Mouse (Mus musculus) bone marrow macrophage, adult 2 months (primary cell): ENCODE results near the gene Slc25a36. TPM values are rescaled to one million over a fixed set of nuclear protein-coding genes. Genes with fewer than 3 reads are reported as not detected.

Experiments used
- H3K27ac ChIP-seq: 2 replicates; pipeline ENCODE4 v1.5.1; 2012; ENCODE audit warnings: low read depth, low read length; ENCODE audit not compliant: insufficient read depth
- H3K4me1 ChIP-seq: 2 replicates; pipeline ENCODE4 v1.6.1; 2012; ENCODE audit warnings: low read length; ENCODE audit not compliant: control insufficient read depth, insufficient read depth
- H3K4me3 ChIP-seq: 2 replicates; pipeline ENCODE4 v1.5.1; 2012; ENCODE audit warnings: mild to moderate bottlenecking, low read length, moderate library complexity; ENCODE audit not compliant: insufficient read depth
- CTCF ChIP-seq: IDR thresholded peaks from 2 replicates; pipeline ENCODE4 v1.5.1; 2012; ENCODE audit warnings: low read depth, mild to moderate bottlenecking, low read length, moderate library complexity
- POLR2A ChIP-seq: IDR thresholded peaks from 2 replicates; pipeline ENCODE4 v1.6.1; 2012; ENCODE audit warnings: mild to moderate bottlenecking, low read depth, low read length, borderline replicate concordance
- polyA plus RNA-seq: library from polyadenylated mRNA; stranded (reverse); fragments of >200 nt; gene quantifications from 2 replicates; pipeline ENCODE4 v1.2.4, GENCODE M21; 2012; ENCODE audit not compliant: missing spikeins, insufficient read depth, insufficient read length

Slc25a36 gene
- polyA plus RNA-seq: 116 and 128 TPM in 2 replicates

DNA sequence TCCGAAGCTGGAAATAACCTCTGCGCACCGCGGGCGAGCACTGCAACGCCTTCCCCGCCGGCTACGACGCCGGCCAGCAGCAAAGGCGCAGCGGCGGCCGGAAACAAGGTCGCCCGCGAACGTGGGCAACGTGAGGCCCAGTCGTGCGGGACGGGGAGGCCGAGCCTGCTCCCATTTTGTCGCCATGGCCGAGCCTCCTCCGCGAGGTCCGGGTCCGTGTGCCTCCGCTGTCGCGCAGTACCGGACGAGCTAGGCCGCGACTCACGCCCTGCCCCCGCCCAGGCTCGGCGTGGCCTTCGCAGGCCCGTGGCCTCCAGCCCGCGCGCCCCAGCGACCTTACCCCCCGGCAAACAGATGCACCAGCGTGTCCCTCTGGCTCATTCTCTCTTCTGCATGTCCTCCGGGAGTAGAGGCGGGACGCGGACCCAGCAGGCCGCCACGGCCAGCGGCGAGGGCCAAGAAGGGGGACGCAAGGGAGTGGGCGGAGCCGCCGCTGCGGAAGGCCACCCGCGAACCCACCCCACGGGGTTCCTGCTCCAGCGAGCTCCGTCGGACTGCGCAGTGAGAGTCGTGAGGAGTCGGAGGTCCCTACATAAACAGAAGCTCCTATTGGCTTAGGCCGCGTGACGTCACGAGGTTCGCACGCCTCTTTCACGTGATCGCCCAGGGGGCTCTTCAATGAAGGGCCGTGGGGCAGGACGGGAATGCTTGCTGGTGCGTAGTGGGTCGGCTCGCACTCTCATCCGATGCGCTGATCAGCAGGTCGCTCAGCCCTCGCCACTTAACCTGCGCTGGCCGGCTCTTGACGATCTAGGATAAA, at the start of gene Slc25a36:
TSS of gene Slc25a36 (minus strand) at position 587 of the 820 bp plus-strand sequence.
- Histone ChIP-seq H3K27ac (peak within 1 kb of the TSS; percentile 76), H3K4me3 (peak within 1 kb of the TSS; percentile 92), H3K4me1 (peaks cover 21% of the 10 kb centered on the region)
- TF ChIP-seq CTCF (no peak), POLR2A (no peak)

DNA sequence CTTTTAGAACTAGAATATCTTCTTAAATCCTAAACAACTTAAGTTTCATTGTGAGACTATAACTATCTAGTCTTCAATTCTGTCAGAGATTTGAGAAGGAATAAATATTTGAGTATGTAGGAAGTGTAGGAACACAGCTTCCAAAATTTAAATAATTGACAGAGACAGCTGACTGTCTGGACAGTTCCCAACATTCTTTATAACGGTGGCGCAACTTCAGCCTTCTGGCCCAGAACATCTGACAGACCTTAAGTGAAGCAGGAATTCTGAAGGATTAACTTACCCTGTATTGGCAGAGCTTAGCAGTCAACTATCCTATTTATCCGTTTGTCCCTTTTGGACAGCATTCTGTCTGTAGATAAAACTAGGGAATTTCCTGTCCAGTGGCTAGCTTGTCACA, 47.5 kb upstream of the Slc25a36 start:
- TF ChIP-seq POLR2A (no peak), CTCF (no peak)

DNA sequence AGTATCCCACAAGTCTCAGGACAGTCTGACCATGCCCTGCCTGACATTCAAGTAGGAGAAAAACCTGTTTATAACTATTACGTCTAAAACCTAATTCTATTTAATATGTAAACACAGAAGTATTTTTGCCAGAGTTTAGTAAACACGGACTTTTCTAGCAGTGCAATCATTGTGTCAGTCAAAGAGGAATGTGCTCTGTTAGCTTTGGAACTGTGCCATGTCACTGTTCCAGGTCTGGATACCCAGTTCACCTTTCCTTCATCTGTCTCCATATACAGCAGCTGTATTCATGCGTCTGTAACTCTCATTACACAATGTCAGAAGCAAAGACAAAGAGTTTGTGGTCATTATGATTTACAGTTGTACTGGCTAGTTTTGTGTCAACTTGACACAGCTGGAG, 45.0 kb upstream of the Slc25a36 start:
- no peak overlapping the region for H3K27ac ChIP-seq
- TF ChIP-seq CTCF (no peak), POLR2A (no peak)
- H3K4me1 ChIP-seq: no peaks in the 10 kb centered on the region; the same call in 1 of the 2 replicates
- no peak overlapping the region for H3K4me3 ChIP-seq

More for the DNA sequence above, 47.5 kb upstream of the Slc25a36 start:
- no peaks in the 10 kb centered on the region; the same call in 1 of the 2 replicates for H3K4me1 ChIP-seq
- no peak overlapping the region for H3K27ac ChIP-seq
- no peak overlapping the region for H3K4me3 ChIP-seq

DNA sequence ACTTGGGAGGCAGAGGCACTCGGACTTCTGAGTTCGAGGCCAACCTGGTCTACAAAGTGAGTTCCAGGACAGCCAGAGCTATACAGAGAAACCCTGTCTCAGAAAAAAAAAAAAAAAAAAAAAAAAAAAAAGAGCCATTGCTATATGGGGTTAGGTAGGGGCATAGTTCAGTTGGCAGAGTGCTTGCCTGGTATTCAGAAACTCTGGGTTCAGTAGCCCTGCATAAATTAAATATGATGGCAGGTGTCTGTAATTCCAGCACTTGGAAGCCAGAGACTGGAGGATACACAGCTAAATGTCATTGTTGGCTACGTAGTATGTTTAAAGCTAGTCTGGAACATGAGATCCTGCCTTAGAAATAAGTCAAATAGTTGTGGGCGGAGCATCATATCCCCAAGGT, 44.0 kb upstream of the Slc25a36 start:
- H3K4me1 ChIP-seq: no peaks in the 10 kb centered on the region; the same call in 1 of the 2 replicates
- H3K4me3 ChIP-seq: no peak overlapping the region
- TF ChIP-seq POLR2A (no peak), CTCF (no peak)
- H3K27ac ChIP-seq: no peak overlapping the region

DNA sequence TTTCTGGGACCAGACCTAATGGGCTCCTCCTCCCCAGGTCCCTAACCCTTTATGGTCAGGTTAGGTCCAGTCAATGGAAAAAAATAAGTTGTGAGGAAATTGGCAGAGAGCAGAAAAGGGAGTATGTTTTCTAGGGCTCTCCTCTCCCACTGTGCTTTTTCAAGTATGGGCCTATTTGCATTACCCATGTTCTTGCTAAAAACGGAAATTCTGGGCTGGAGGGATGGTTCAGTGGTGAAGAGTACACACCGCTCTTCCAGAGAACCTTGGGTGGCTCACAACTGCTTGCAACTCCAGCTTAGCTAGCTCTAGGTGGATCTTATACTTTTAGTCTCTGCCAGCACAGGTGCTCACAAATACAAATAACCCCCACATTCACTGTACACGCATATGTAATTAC, 42.0 kb upstream of the Slc25a36 start:
- Histone ChIP-seq H3K4me3 (no peak overlapping the region), H3K27ac (no peak overlapping the region), H3K4me1 (no peaks in the 10 kb centered on the region; the same call in 1 of the 2 replicates)
- TF ChIP-seq POLR2A: no peak
- TF ChIP-seq CTCF: no peak

DNA sequence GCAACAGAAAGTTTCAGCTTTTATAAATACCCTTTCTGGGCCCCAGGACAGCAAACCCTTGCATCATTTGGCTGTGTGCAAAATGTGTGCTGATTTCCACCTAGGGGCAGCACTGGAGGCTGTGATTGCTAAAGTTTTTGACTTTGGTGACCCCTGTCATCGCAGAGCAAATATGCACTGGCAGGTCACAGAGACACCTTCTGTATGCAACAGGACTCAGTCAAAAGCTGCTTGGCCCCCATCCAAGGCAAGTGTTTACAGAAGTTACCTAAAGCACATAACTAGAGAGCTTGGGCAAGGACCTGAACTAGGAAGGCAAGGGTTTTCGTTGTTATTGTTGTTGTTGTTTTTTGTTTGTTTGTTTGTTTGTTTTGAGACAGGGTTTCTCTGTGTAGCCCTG, 36.3 kb upstream of the Slc25a36 start:
- TF ChIP-seq CTCF (no peak), POLR2A (no peak)
- Histone ChIP-seq H3K4me3 (no peak overlapping the region), H3K27ac (no peak overlapping the region), H3K4me1 (no peaks in the 10 kb centered on the region)

DNA sequence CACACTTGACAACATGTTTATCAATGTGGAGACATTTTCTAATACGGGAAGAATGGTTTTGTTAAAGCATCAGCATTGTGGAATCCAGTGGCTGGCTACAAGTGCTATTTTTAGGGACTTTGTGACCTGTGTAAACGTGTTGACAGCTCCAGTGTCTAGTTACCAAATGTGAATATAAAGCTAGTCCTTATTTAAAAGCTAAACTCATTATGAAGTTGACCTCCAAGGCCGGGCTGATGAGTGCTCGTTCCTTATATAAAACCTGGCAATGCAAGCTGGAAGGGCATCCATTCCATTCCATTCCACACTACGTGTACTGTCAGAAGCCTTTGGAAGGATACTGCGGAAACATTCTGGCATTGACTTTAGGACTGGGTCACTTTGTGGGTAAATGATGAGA, 34.4 kb upstream of the Slc25a36 start:
- no peaks in the 10 kb centered on the region for H3K4me1 ChIP-seq
- H3K27ac ChIP-seq: no peak overlapping the region
- TF ChIP-seq POLR2A (no peak), CTCF (no peak)
- H3K4me3 ChIP-seq: no peak overlapping the region

DNA sequence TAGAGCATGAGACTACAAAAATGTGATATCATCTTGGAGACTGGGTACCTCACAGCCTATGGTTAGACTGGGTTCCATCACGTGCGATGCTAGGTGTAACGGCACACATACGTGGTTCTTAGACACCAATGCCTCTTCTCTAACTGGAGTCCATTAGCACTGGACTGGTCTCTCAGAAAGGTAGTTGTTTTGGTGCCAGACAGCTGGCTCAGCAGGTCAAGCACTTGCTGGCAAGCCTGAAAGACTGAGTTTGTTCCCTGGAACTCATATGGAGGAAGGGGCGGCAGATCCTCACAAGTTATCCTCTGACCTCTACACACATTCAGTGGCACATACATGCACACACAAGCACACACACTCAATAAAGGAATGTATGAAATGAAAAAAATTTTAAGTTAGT, 32.5 kb upstream of the Slc25a36 start:
- no peak for TF ChIP-seq CTCF
- no peak for TF ChIP-seq POLR2A
- Histone ChIP-seq H3K4me1 (no peaks in the 10 kb centered on the region), H3K4me3 (no peak overlapping the region), H3K27ac (no peak overlapping the region)

DNA sequence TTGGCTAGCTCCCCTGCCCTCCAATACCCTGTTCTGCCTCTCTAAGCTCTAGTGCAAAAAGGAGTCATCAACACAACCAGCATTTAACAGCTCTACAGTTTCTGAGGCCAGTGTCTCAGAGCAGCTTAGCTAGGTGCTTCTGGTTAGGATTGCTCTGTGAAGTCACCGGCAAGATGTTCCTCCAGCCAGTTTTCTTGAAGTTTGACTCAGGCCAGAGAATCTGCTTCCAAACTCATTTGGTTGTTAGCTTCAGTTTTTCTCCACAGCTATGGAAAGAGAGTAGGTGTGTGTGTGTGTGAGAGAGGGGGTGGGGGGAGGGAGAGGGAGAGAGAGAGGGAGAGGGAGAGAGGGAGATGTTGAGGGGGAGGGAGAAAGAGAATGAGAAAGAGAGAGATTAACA, 31.6 kb upstream of the Slc25a36 start:
- H3K4me3 ChIP-seq: no peak overlapping the region
- TF ChIP-seq CTCF (no peak), POLR2A (no peak)
- no peak overlapping the region for H3K27ac ChIP-seq
- peaks cover 1% of the 10 kb centered on the region; the same call in 1 of the 2 replicates for H3K4me1 ChIP-seq

DNA sequence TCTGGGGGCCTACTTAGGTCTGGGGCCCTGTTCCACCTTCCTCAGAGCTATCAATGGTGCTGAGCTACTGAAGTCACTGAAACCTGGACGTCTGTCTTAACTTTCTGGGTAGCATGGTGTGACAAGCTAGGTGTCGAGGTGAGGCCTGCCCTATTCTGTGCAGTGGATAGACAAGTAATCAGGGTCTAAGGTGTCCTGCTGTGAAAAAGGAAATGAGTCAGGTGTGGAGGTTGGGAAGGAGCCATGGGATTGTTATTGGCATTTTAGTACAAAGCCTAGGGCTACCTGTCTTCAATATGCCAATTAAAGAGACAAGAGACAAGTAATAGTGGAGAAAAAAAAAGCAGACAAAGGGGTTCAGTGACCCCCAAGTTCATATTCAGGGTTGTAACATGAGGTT, 30.8 kb upstream of the Slc25a36 start:
- H3K4me1 ChIP-seq: peaks cover 3% of the 10 kb centered on the region; the same call in 1 of the 2 replicates
- no peak for TF ChIP-seq CTCF
- TF ChIP-seq POLR2A: no peak
- H3K27ac ChIP-seq: no peak overlapping the region
- H3K4me3 ChIP-seq: no peak overlapping the region
